12 mouse cellular contexts compared by ENCODE assay signal in the genomic region with DNA sequence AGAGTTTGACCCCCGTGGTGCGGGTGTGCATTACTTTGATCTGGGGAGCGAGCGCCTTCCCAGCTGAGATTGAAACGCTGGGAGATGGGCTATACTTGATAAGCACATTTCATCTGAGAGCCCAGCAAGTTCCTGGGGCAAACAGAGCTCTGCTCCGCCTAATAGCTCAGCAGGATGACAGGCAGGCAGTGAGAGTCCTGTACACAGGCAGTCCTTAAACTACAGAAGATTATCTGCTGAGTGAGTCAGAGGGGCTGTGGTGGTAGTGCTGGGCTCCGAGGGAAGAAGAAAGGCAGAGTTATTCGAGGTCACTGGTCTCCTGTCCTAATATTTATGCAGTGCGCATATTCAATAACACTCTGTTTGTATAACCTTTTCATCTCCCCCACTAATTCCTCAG. TPM values are rescaled to one million over a fixed set of nuclear protein-coding genes. Genes with fewer than 3 reads are reported as not detected.
DNase-seq lines count a peak whose midpoint lies in the region; ATAC-seq lines count a peak whose summit lies in the region.
"Had no signal": no experiment of that assay in that cellular context is flagged by ENCODE, and none has a peak within 500 bp of the region (broad histone marks: within the 10 kb centered on the region; RNA-seq: fewer than 3 reads in every experiment).

No protein-coding gene starts in this region.

- peak; percentile 49; the same call in 1 of the 2 replicates for ATAC-seq in heart, embryonic 11.5 days (replicated peaks; ENCODE audit: insufficient number of reproducible peaks, low FRiP score, low TSS enrichment)
- ATAC-seq in lung, embryonic 15.5 days (ENCODE audit: borderline replicate concordance, extremely low read depth, low FRiP score, low TSS enrichment) = no peak
- ATAC-seq in intestine, embryonic 16.5 days = peak; percentile 36; the same call in 1 of the 2 replicates
- ATAC-seq in stomach, embryonic 14.5 days (ENCODE audit: insufficient number of reproducible peaks, insufficient read depth, low FRiP score, low read depth) = peak; percentile 78; the same call in 1 of the 2 replicates

- WGBS in heart, embryonic 11.5 days (ENCODE audit: insufficient replicate concordance) = 20% methylated on average over 9 of the region's 9 CpGs
- 8% methylated on average over 9 of the region's 9 CpGs for WGBS in lung, embryonic 15.5 days
- WGBS in intestine, embryonic 16.5 days = 19% methylated on average over 9 of the region's 9 CpGs
- 6% methylated on average over 9 of the region's 9 CpGs for WGBS in stomach, embryonic 14.5 days

- H3K27me3 ChIP-seq in heart, embryonic 11.5 days (ENCODE audit: control insufficient read depth, insufficient read depth, low read length) = no peaks in the 10 kb centered on the region
- H3K27me3 ChIP-seq in lung, embryonic 15.5 days = no peaks in the 10 kb centered on the region
- no peaks in the 10 kb centered on the region for H3K27me3 ChIP-seq in intestine, embryonic 16.5 days (replicated peaks; ENCODE audit: control insufficient read depth, insufficient read depth, low read length)
- H3K27me3 ChIP-seq in stomach, embryonic 14.5 days (ENCODE audit: control insufficient read depth, insufficient read depth, low read length) = no peaks in the 10 kb centered on the region

- no peak overlapping the region for H3K4me3 ChIP-seq in heart, embryonic 11.5 days (ENCODE audit: low read depth, low read length)
- no peak overlapping the region for H3K4me3 ChIP-seq in lung, embryonic 15.5 days
- no peak overlapping the region for H3K4me3 ChIP-seq in intestine, embryonic 16.5 days (ENCODE audit: low read length)
- H3K4me3 ChIP-seq in stomach, embryonic 14.5 days (ENCODE audit: low read depth, low read length) = no peak overlapping the region

- no peak overlapping the region for H3K27ac ChIP-seq in heart, embryonic 11.5 days (ENCODE audit: low read depth, low read length)
- no peak overlapping the region for H3K27ac ChIP-seq in lung, embryonic 15.5 days
- no peak overlapping the region for H3K27ac ChIP-seq in intestine, embryonic 16.5 days (ENCODE audit: low read length)
- no peak overlapping the region for H3K27ac ChIP-seq in stomach, embryonic 14.5 days (ENCODE audit: low read length)
- H3K27ac ChIP-seq: macrophage had no signal

- no peak for DNase-seq in heart, postnatal 14 days
- no peak for DNase-seq in lung, postnatal 36 days
- no peak for DNase-seq in frontal cortex, postnatal 14 days (ENCODE audit: low spot score in 2 of 2)
- no peak for DNase-seq in testis, postnatal 14 days (ENCODE audit: low spot score)

- H3K9ac ChIP-seq in heart, embryonic 11.5 days (ENCODE audit: low read depth, low read length) = peak overlapping the region; percentile 34; the same call in 1 of the 2 replicates
- no peak overlapping the region for H3K9ac ChIP-seq in lung, embryonic 15.5 days
- no peak overlapping the region for H3K9ac ChIP-seq in intestine, embryonic 16.5 days (ENCODE audit: low read depth, low read length)
- no peak overlapping the region for H3K9ac ChIP-seq in stomach, embryonic 14.5 days (replicated peaks; ENCODE audit: low read depth, low read length)

- intact Hi-C loops in heart, postnatal 14 days (cut with DNase I) = no loop called here

- H3K36me3 ChIP-seq in heart, embryonic 11.5 days (ENCODE audit: control insufficient read depth, insufficient read depth, low read length) = no peaks in the 10 kb centered on the region
- H3K36me3 ChIP-seq in lung, embryonic 15.5 days = no peaks in the 10 kb centered on the region
- no peaks in the 10 kb centered on the region for H3K36me3 ChIP-seq in intestine, embryonic 16.5 days (ENCODE audit: control insufficient read depth, insufficient read depth, low read length)
- H3K36me3 ChIP-seq in stomach, embryonic 14.5 days (ENCODE audit: control insufficient read depth, insufficient read depth, low read length) = no peaks in the 10 kb centered on the region

- peaks cover 7% of the 10 kb centered on the region; the same call in 1 of the 2 replicates for H3K4me1 ChIP-seq in heart, embryonic 11.5 days (ENCODE audit: control insufficient read depth, insufficient read depth, low read length)
- H3K4me1 ChIP-seq in lung, embryonic 15.5 days = peaks cover 8% of the 10 kb centered on the region; the same call in 1 of the 2 replicates
- peaks cover 15% of the 10 kb centered on the region for H3K4me1 ChIP-seq in intestine, embryonic 16.5 days (ENCODE audit: control insufficient read depth, insufficient read depth, low read length)
- H3K4me1 ChIP-seq in stomach, embryonic 14.5 days (ENCODE audit: control insufficient read depth, insufficient read depth, low read length) = peaks cover 11% of the 10 kb centered on the region

- peak overlapping the region; percentile 45 for H3K4me2 ChIP-seq in heart, embryonic 11.5 days
- H3K4me2 ChIP-seq in lung, embryonic 15.5 days = peak overlapping the region; percentile 27
- 0 out of 2 replicates have a peak overlapping the region, but pooled peaks have one; percentile 4 for H3K4me2 ChIP-seq in intestine, embryonic 16.5 days (ENCODE audit: low read depth, low read length)
- peak overlapping the region; percentile 20; the same call in 1 of the 2 replicates for H3K4me2 ChIP-seq in stomach, embryonic 14.5 days (replicated peaks; ENCODE audit: low read depth, low read length)

- H3K9me3 ChIP-seq in heart, embryonic 11.5 days (replicated peaks; ENCODE audit: control insufficient read depth, low read length) = no peaks in the 10 kb centered on the region
- H3K9me3 ChIP-seq in lung, embryonic 15.5 days = no peaks in the 10 kb centered on the region
- no peaks in the 10 kb centered on the region for H3K9me3 ChIP-seq in intestine, embryonic 16.5 days (ENCODE audit: control insufficient read depth, low read length)
- no peaks in the 10 kb centered on the region for H3K9me3 ChIP-seq in stomach, embryonic 14.5 days (ENCODE audit: control insufficient read depth, low read depth, low read length)

RNA-seq across cellular contexts. Expression of a gene that starts 3.8 kb away (rescaled TPM):
- not detected in 2 replicates for polyA plus RNA-seq in heart, embryonic 11.5 days (2014; fragmentation: Nextera tagmentation; extraction: Ambion mirVana)
- total RNA-seq in heart, postnatal 14 days (2021) = not detected
- not detected in 2 replicates for polyA plus RNA-seq in lung, embryonic 15.5 days (2015; fragmentation: Nextera tagmentation; extraction: Ambion mirVana)
- polyA plus RNA-seq in intestine, embryonic 16.5 days (2015; fragmentation: Nextera tagmentation; extraction: Ambion mirVana) = 4.2 and 5.1 TPM in 2 replicates
- polyA plus RNA-seq in stomach, embryonic 14.5 days (2014; fragmentation: Nextera tagmentation; extraction: Ambion mirVana) = 0.24 TPM in 1 of 2 replicates, not detected in the other
- total RNA-seq: left cerebral cortex, adult 18-20 months; neutrophil, adult 5-6 weeks had no signal
- polyA plus RNA-seq: frontal cortex, adult 2 months; macrophage had no signal
